Mouse (Mus musculus) megakaryocyte, adult 5-6 weeks (primary cell): ENCODE data around the gene Abhd17b. TPM values are rescaled to one million over a fixed set of nuclear protein-coding genes. Genes with fewer than 3 reads are reported as not detected.
"Not testable (repeated sequence)": the region's sequence is repeated elsewhere in the genome, so short reads cannot be mapped to it uniquely, and the experiment has no call there.

ENCODE experiments used
- ATAC-seq: 2 replicates; pipeline ENCODE4 v1.8.0; 2016; ENCODE audit warnings: mild to moderate bottlenecking, inconsistent platforms; ENCODE audit not compliant: poor library complexity, severe bottlenecking
- total RNA-seq, 2 experiments: library from RNA; stranded (forward) in 1 of 2; stranded (reverse) in 1 of 2; fragments of 153-499, 151-499 nt in 1 of 2; fragments of 221-1000, 200-1000 nt in 1 of 2; gene quantifications; 2 replicates each; pipeline versions ENCODE4 v1.2.3 to v1.2.4; 2015 to 2017

Abhd17b gene
- total RNA-seq (2015): 42.9 and 47.2 TPM in 2 replicates
- total RNA-seq (2017): 30.3 and 32.8 TPM in 2 replicates

DNA sequence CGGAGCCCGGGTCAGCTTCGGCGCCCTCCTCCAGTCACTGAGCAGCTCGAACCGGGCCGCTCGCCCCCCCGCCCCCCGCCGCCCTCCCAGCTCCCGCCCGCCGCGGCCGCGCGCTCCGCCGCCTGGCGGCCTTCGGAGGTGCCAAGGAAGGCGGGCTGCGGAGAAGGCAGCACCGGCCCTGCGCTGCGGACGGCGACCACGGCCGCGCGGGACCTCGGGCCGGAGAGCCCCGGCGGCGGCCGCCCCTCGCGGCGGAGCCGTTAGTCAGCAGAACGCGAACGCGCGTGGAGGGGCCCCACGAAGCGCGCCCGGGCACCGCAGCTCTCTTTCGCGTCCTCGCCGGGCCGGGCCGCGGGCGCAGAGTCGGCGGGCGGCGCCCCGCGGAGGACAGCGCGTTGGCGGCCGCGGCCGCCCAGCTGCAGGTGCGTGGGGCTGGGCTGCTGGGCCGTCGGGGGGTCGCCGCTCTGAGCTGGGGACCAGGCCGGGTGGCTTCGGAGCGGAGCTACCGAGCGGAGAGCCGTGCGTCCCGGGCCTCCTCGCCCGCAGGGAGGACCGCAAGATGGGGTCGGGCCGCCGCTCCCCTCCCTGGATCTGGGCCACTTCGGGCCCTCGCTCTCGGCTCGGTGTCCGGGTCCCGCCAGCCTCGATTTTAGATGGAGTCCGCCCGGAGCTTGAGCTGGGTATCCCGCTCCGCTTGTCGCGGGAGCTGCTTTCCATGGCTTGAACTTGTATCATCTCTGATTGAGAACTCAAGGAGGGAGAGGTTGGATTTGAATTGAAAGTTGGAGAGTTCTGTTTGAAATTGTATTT is at the start of gene Abhd17b:
Abhd17b (plus strand) TSS at position 14 of the 810 bp plus-strand sequence.
- ATAC-seq: peak; percentile 4; the same call in 1 of the 2 replicates

DNA sequence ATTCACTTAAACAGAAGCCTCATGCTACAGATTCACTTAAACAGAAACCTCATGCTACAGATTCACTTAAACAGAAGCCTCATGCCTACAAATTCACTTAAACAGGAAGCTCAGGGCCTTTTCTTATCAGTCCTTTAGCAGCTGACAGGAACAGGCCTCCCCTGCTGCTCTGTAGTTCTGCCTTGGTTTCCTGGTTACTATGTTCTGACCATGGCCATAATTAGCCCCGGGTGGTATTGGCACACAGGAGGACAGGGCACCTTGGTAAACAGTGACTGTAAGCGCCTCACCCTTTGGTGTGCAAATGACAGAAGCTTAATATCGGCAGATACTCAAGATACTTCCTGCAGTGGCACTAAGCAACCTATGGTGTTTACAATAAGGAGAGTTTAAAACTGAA is 49.1 kb upstream of the Abhd17b start:
- ATAC-seq: peak; percentile 79

DNA sequence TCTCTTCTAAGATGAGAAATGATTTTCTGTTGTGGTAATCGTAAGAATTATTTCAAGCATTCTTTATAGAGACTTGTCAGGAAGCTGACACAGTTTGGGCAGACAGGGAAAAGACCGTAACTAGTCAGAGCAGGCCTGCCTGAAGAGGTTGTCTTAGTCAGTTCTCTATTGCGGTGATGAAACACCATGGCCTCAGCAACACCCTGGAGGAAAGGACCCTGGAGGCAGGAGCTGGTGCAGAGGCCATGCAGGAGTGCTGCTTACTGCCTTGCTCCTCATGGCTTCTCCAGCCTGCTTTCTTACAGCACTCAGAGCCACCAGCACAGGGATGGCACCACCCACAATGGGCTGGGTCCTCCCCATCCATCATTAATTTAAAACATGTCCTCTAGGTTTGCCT is 47.7 kb upstream of the Abhd17b start:
- ATAC-seq: peak; percentile 75

GRCm38 (mm10) chr19:21610240-21610639 is 42.7 kb upstream of the Abhd17b start:
- ATAC-seq: no peak

GRCm38 (mm10) chr19:21611297-21611696 is 41.7 kb upstream of the Abhd17b start:
- ATAC-seq: no peak

- ATAC-seq: peak; percentile 73
Measured at GRCm38 (mm10) chr19:21611725-21612575, 41.0 kb upstream of the Abhd17b start.

- no peak for ATAC-seq
Measured at GRCm38 (mm10) chr19:21615801-21616200, 37.2 kb upstream of the Abhd17b start.

DNA sequence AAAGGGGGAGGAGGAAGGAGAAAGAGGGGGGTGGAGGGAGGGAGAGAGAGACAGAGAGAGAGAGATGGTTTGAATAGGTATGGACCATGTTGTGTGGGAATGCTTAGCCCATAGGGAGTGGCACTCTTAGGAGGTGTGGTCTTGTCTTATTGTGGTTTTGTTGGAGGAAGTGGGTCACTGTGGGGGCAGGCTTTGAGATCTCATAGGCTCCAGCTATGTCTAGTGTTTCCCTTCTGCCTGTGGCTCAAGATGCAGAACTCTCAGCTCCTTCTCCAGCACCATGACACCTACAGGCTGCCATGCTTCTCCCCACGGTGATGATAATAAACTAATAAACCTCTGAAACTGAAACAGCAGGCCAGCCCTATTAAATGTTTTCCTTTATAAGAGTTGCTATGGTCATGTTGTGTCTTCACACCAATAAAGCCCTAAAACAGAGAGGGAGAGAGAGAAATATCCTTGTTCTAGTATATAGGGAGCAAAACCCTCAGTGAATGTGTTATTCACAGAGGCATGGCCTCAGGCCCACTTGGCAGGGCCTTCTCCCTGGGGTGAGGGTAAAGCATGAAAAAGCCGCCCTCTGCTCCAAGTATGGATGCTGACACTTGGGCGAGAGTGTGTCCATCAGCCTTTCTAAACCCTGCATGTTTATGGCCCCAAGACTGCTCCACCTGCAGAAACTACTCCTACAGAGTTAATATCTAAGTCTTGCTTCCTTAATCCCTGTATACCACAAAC is 29.4 kb upstream of the Abhd17b start:
- ATAC-seq: peak; percentile 97

- ATAC-seq: no peak
Measured at GRCm38 (mm10) chr19:21624148-21624535, 28.8 kb upstream of the Abhd17b start.

GRCm38 (mm10) chr19:21626271-21626988 is 26.6 kb upstream of the Abhd17b start:
- ATAC-seq: no peak

GRCm38 (mm10) chr19:21628440-21628839 is 24.5 kb upstream of the Abhd17b start:
- not testable (repeated sequence) for ATAC-seq

- no peak for ATAC-seq
Measured at GRCm38 (mm10) chr19:21629030-21629429, 24.0 kb upstream of the Abhd17b start.

DNA sequence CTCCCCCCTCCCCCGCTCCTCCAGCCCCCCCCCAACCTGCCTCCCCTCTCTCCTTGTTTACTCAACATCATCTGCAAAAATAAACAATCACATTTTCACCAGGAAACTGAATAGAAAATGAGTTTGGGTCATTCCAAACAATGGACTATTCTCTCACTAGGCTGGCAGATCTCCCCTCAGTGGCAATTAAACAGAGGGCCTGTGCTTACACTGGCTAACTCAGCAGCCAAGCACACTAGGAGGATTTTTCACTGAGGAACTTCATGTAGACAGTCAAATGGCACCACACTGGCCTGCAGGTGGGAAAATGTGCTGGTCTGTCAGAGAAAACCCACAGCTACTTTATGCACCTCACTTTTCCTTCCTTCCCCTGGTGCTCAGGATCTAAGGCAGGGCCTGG is 23.5 kb upstream of the Abhd17b start:
- no peak for ATAC-seq

- ATAC-seq: peak; percentile 80
Measured at GRCm38 (mm10) chr19:21630656-21631331, 22.2 kb upstream of the Abhd17b start.

DNA sequence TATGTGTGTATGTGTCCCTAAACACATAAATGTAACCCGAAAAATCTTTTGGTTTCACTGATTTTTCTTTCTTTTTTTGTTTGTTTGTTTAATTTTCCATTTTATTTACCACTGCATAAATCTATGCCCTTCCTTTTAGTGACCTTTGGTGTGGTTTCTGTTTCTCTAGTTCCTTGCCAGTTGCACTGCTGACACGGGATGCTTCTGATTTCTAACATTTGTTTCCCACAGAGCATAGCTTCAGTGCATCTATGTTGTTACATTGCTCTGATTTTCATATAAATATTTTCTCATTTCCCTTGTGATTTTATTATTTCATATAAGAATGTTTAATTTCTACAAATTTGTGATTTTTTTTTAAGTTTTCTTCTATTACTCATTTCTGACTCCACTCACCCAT is 17.6 kb upstream of the Abhd17b start:
- ATAC-seq: no peak

GRCm38 (mm10) chr19:21636907-21637306 is 16.1 kb upstream of the Abhd17b start:
- ATAC-seq: no peak

DNA sequence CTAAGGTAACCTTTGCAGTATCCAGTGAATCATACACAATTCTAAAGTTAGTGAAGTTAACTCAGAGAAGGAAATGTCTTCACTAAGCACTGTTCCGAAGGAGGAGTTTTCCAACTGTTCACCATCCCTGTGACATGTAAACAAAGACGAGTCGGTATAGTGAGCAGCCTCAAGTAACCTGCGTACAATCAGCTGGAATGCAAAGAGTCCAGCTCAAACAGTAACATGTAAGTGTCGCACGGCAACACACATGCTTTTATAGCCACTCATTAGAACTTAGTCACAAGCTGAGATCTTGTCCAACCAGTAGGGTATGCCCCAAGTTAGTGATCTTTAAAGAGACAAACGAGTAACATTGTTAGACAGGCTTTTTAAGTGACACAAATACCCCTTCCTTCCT is 15.3 kb upstream of the Abhd17b start:
- no peak for ATAC-seq

DNA sequence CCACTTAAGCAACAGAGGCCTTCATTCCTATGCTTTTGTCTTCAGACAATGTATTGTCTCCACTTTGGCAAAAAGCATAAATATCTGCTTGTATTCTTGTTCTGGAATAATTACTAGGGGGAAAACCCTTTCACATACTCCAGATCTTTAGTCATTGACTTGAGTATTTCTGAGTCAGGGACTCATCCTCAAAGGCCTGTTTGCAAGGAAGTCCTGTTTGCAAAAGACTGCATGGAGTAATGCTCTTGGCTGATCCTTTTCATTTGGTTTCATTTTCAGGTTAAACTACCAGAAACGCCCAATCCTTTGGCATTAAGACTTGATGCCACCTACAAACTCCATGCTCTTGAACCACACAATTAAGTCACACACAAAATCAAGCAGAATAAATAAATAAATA is 9.1 kb upstream of the Abhd17b start:
- ATAC-seq: 0 out of 2 replicates have a peak, but pooled peaks have one; percentile 22

GRCm38 (mm10) chr19:21645301-21645700 is 7.7 kb upstream of the Abhd17b start:
- ATAC-seq: no peak

DNA sequence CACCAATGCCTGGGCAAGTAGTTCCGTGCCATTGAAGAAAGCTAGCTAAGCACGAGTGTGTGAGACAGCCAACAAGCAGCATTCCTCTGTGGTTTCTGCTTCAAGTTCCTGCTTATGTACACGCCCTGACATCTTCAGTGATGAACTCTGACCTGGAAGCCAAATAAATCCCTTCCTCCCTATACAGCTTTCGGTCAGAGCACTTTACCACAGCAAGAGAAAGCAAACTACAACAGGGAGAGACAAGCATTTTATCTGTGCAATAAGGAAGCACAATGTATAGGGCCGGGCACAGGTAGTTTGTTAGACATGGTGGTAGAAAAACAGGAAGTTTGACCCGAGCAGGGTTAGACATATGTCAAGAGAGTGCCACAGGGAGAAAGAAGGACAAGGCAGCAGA is 6.8 kb upstream of the Abhd17b start:
- peak; percentile 79 for ATAC-seq
